Mouse (Mus musculus) effector memory CD4-positive, alpha-beta T cell, adult 7 months (primary cell): Measurements from ENCODE around the gene 4933424G06Rik. TPM values are rescaled to one million over a fixed set of nuclear protein-coding genes. Genes with fewer than 3 reads are reported as not detected.

ENCODE experiments used
- polyA plus RNA-seq: library from polyadenylated mRNA; unstranded; fragments of 100-300 nt; shearing (Covaris generic); gene quantifications from one replicate; pipeline ENCODE4 v1.2.1, GENCODE M21; 2017

The 4933424G06Rik gene
- polyA plus RNA-seq = not detected

DNA sequence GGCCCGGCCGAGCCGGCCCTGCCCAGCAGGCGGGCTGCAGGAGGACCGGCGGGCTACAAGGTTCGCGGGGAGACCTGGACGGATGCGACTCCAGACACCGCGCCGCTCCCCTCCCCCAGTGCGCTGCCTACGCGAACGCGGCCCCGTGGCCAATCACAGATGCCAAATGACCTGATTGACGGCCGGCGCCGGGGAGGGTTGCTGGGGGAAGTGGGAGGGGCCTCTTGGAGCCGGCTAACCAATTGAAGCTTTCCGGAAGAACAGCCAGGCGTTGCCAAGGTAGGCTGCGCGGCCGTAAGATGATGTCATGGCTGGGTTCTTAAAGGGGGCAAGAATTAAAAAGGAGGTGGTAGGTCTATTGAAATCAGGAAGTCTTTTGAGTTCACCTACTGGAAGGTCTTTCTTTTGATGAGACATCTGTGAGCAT, at the start of gene 4933424G06Rik:
Gene 4933424G06Rik (plus strand): TSS at position 296 of the 427 bp plus-strand sequence.

DNA sequence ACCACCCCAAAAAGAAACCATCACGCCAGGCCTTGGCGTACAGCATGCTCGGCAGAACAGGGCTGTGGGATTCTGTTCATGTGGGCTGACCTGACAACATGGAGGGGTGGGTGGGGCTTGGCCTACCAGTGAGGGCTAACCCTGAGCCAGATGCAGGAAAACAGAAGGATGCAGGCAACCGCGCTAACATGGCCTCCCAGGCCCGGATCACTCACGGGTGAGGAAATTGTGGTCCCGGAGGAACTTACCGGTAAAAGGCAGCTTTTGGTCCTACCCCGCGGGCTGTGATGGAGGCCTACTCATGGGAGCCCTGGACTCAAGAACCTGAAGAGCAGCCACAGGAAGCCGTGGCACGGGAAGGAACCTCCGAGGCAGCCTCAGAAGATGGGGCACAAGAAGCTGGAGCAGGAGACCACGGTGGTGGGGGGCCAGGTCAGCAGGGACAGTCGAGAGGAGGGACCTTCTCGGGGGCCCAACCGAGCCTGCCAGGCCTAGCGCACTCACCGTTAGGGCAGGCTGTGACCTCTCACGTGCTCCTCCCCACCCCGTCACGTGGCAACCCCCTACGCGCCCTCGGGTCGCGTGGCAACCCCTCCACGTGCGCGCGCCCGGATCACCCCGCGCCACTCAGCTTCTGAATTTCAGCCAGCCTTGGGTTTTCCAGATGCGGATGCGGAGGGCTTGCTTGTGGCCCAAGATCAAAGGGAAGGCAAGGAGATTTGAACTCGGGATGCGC, 27.2 kb upstream of the 4933424G06Rik start, which contains the start of gene Fam178b:
Gene Fam178b (minus strand): TSS at position 564 of the 736 bp plus-strand sequence.

DNA sequence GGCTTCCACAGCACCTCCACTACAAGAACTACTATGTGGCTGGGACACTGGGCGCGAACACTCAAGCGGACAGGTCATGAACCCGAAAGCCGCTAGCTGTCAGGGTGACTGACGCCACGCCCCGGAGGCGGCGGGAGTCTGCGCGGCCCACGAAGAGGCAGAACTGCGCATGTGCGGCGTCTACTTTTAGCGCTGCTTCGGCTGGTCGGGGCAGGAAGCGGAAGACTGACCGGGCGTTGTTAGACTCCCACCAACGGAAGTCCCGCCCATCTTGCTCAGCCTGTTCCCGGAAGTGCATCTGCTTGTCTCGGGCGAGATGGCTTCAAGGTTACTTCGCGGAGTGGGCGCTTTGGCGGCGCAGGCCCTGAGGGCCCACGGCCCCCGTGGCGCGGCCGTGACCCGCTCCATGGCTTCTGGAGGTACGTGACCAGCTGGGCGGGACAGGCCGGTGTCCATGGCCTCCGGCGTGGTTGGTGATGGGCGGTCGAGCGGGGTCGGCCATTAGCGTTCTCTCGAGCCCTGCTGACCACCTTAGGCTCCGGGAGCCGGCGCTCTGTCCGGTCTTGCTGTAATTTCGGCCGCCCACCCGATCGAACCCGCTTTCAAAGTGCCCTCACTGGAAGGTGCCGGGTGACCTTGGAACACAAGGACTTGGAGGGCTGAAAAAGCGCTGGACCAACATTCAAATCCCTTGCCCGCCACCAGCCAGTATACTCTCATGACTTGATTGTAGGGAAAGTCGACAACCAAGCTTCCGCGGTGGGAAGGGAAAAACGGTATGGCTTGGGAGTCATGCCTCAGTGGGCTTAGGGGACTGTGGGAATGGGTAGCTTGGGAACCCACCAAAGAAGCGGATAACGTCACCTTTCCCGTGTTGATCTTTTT, 18.4 kb upstream of the 4933424G06Rik start, which contains the start of gene Cox5b:
Gene Cox5b (plus strand): TSS at position 179 of the 885 bp plus-strand sequence.

DNA sequence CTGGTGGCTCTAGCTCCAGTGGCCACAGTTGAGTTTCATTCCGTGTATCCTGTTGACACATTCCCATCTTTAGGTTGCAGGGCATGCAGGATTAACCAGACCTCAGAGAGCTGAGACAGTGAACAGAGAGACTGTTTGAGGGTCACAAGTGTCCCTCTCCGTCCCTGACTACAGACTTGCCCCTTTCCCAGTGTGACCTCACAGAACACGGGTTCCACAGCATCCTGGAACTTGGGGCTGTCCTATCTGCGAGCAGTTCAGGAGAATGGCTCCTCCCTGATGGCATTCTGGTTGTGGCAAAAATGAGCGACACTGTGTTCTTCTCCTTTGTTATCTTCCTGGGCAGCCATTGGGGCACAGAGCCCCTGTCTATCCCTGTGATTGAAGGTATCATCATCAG, 4.4 kb downstream of the 4933424G06Rik start, which contains the start of gene Actr1b:
Gene Actr1b (minus strand): TSS at position 112 of the 400 bp plus-strand sequence.

DNA sequence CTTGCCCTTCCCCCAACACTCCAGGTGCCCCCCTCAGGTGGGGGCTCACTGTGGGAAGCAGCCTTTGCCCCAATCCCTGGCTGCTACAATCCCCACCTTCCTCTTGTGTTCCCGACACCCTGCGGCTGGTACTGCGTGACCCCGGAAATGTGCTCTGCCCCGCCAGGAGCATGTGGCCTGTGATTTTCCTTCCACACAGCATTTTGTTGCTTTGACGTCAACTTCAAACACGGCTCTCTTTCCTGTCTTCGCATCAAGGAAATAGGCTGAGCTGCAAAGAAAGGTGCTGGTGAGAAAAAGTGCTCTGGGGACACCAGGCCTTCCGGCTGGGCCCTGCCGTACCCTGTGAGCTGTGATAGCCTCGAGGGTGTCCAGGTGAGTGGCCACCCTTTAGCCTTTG, 51.6 kb downstream of the 4933424G06Rik start, which contains the start of gene Zap70:
Gene Zap70 (plus strand): TSS at position 231 of the 400 bp plus-strand sequence.

Other genes starting within 250 kb of the 4933424G06Rik start
- gene Cnnm4, start 238.5 kb upstream of the 4933424G06Rik start, polyA plus RNA-seq = 6.1 TPM
- gene Cnnm3, start 198.3 kb upstream of the 4933424G06Rik start, polyA plus RNA-seq = 25.3 TPM
- 14.7 TPM for gene Ankrd23, start 173.3 kb upstream of the 4933424G06Rik start, polyA plus RNA-seq
- 1.9 TPM for gene Gm42417, start 170.7 kb upstream of the 4933424G06Rik start, polyA plus RNA-seq
- 23.1 TPM for gene Ankrd39, start 162.7 kb upstream of the 4933424G06Rik start, polyA plus RNA-seq
- 0.78 TPM for gene Sema4c, start 151.8 kb upstream of the 4933424G06Rik start, polyA plus RNA-seq
- 0.23 TPM for gene Fam178b, start 27.0 kb upstream of the 4933424G06Rik start, polyA plus RNA-seq
- 424 TPM for gene Cox5b, start 18.7 kb upstream of the 4933424G06Rik start, polyA plus RNA-seq
- gene Actr1b, start 4.3 kb downstream of the 4933424G06Rik start, polyA plus RNA-seq = 62.8 TPM
- 160 TPM for gene Zap70, start 51.6 kb downstream of the 4933424G06Rik start, polyA plus RNA-seq
- gene Tmem131, start 233.5 kb downstream of the 4933424G06Rik start, polyA plus RNA-seq = 21.4 TPM